Mouse (Mus musculus) C2C12 (cell line): ENCODE results near the gene Tsacc.

ENCODE experiments used
- CTCF ChIP-seq: IDR thresholded peaks from one replicate; pipeline ENCODE4 v1.5.1; 2011; ENCODE audit not compliant: control insufficient read depth, insufficient read depth, insufficient read length
- MAX ChIP-seq: IDR thresholded peaks from one replicate; pipeline ENCODE4 v1.6.1; 2011; ENCODE audit warnings: mild to moderate bottlenecking, control low read depth
- MYOG ChIP-seq: IDR thresholded peaks from one replicate; pipeline ENCODE4 v1.6.1; 2011; ENCODE audit not compliant: control insufficient read depth, insufficient read length; ENCODE audit errors: extremely low read depth

DNA sequence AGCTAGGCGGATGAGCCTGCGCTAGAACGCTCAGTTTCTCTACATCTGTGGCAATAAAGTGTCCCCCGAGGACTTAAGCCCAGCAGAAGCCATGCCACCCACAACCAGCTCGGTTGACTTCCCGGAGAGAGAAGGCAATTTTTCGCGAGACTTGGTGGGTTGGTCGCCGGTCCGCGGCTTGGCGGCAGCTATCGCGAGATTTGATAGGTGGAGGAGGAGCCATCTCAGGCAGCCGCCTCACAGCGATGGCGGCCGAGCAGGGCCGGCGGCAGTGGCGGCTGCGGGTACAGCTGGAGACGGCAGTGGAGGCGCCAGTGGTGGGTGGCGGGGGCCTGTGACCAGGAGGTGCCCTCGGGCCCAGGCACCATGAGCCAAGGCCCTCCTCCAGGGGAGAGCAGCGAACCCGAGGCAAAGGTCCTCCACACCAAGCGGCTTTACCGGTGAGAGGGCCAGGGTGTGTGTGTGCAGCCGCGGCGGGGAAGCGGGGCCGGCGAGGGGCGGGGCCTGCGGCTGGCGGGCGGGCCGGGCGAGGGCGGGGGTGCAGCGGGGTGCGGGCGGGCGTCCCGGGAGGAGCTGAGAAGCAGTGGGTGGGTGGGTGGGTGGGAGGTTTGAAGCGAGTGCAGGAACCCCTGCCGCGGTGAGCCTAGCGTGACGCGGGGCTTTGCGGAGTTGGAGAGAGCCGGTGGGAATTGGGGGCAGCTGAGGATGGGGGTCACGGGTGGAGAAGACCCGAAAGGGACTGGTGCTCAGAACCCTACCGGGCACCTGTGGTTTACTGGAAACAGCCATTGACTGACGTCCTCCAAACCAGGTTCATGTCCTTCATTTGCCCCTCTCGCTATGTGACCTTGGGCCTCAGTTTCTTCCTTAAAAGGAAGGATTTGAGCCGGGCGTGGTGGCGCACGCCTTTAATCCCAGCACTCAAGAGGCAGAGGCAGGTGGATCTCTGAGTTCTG lies 39.5 kb upstream of the Tsacc start, which contains the start of the genes Tmem79 and Smg5:
- TF ChIP-seq MYOG (no peak), CTCF (no peak), MAX (no peak)
